Mouse (Mus musculus): ENCODE data around the gene Unkl. TPM values are rescaled to one million over a fixed set of nuclear protein-coding genes. Genes with fewer than 3 reads are reported as not detected.
"Not testable (repeated sequence)": the region's sequence is repeated elsewhere in the genome, so short reads cannot be mapped to it uniquely, and the experiment has no call there.

Gene Unkl
- polyA plus RNA-seq, 1 experiment from 2014 or later = 6.5 TPM

GRCm38 (mm10) chr17:25210680-25211466 lies 22.7 kb downstream of the Unkl start:
- Histone ChIP-seq H3K36me3 (ENCODE audit: control insufficient read depth, insufficient read depth, low read length) (no peaks in the 10 kb centered on the region; the same call in 1 of the 2 replicates), H3K4me1 (replicated peaks; ENCODE audit: control insufficient read depth, insufficient read depth, low read length) (no peaks in the 10 kb centered on the region), H3K4me2 (ENCODE audit: low read depth, low read length, severe bottlenecking) (no peak overlapping the region), H3K27ac (ENCODE audit: low read depth, low read length) (no peak overlapping the region), H3K27me3 (ENCODE audit: control insufficient read depth, insufficient read depth, low read length) (no peaks in the 10 kb centered on the region), H3K9ac (ENCODE audit: low read length) (no peak overlapping the region), H3K9me3 (ENCODE audit: control insufficient read depth, low read length) (no peaks in the 10 kb centered on the region), H3K4me3 (ENCODE audit: low read depth, low read length) (no peak overlapping the region)
- ATAC-seq (replicated peaks; ENCODE audit: low FRiP score) (no peak), DNase-seq (ENCODE audit: low spot score) (no peak)
- 92% methylated on average over 15 of the region's 15 CpGs for WGBS

GRCm38 (mm10) chr17:25211705-25212104 lies 23.5 kb downstream of the Unkl start:
- ATAC-seq (replicated peaks; ENCODE audit: low FRiP score) (no peak), DNase-seq (ENCODE audit: low spot score) (no peak)
- no peaks in the 10 kb centered on the region; the same call in 1 of the 2 replicates for H3K36me3 ChIP-seq (ENCODE audit: control insufficient read depth, insufficient read depth, low read length)
- no peaks in the 10 kb centered on the region for H3K9me3 ChIP-seq (ENCODE audit: control insufficient read depth, low read length)
- H3K27ac ChIP-seq (ENCODE audit: low read depth, low read length) = no peak overlapping the region
- H3K4me2 ChIP-seq (ENCODE audit: low read depth, low read length, severe bottlenecking) = no peak overlapping the region
- 93% methylated on average over 4 of the region's 4 CpGs for WGBS
- H3K4me3 ChIP-seq (ENCODE audit: low read depth, low read length) = no peak overlapping the region
- no peaks in the 10 kb centered on the region for H3K4me1 ChIP-seq (replicated peaks; ENCODE audit: control insufficient read depth, insufficient read depth, low read length)
- H3K9ac ChIP-seq (ENCODE audit: low read length) = no peak overlapping the region
- H3K27me3 ChIP-seq (ENCODE audit: control insufficient read depth, insufficient read depth, low read length) = no peaks in the 10 kb centered on the region

- ATAC-seq (replicated peaks; ENCODE audit: low FRiP score) (no peak), DNase-seq (ENCODE audit: low spot score) (no peak)
- Histone ChIP-seq H3K27me3 (ENCODE audit: control insufficient read depth, insufficient read depth, low read length) (no peaks in the 10 kb centered on the region), H3K4me2 (ENCODE audit: low read depth, low read length, severe bottlenecking) (no peak overlapping the region), H3K9ac (ENCODE audit: low read length) (no peak overlapping the region), H3K4me3 (ENCODE audit: low read depth, low read length) (no peak overlapping the region), H3K27ac (ENCODE audit: low read depth, low read length) (no peak overlapping the region), H3K4me1 (replicated peaks; ENCODE audit: control insufficient read depth, insufficient read depth, low read length) (no peaks in the 10 kb centered on the region), H3K9me3 (ENCODE audit: control insufficient read depth, low read length) (no peaks in the 10 kb centered on the region), H3K36me3 (ENCODE audit: control insufficient read depth, insufficient read depth, low read length) (no peaks in the 10 kb centered on the region)
- WGBS = 87% methylated on average over 3 of the region's 3 CpGs
These were observed 27.2 kb downstream of the Unkl start for GRCm38 (mm10) chr17:25215431-25215830.

- ATAC-seq (replicated peaks; ENCODE audit: low FRiP score) (no peak), DNase-seq (ENCODE audit: low spot score) (no peak)
- H3K4me3 ChIP-seq (ENCODE audit: low read depth, low read length) = no peak overlapping the region
- H3K4me1 ChIP-seq (replicated peaks; ENCODE audit: control insufficient read depth, insufficient read depth, low read length) = peaks cover 6% of the 10 kb centered on the region; the same call in 1 of the 2 replicates
- no peak overlapping the region for H3K9ac ChIP-seq (ENCODE audit: low read length)
- no peak overlapping the region for H3K4me2 ChIP-seq (ENCODE audit: low read depth, low read length, severe bottlenecking)
- no peak overlapping the region for H3K27ac ChIP-seq (ENCODE audit: low read depth, low read length)
- no peaks in the 10 kb centered on the region for H3K27me3 ChIP-seq (ENCODE audit: control insufficient read depth, insufficient read depth, low read length)
- 91% methylated on average over 9 of the region's 9 CpGs for WGBS
- H3K9me3 ChIP-seq (ENCODE audit: control insufficient read depth, low read length) = no peaks in the 10 kb centered on the region
- H3K36me3 ChIP-seq (ENCODE audit: control insufficient read depth, insufficient read depth, low read length) = no peaks in the 10 kb centered on the region
These were observed 30.8 kb downstream of the Unkl start for GRCm38 (mm10) chr17:25218967-25219366.

GRCm38 (mm10) chr17:25219492-25220295 lies 31.5 kb downstream of the Unkl start:
- no peak for ATAC-seq (replicated peaks; ENCODE audit: low FRiP score)
- Histone ChIP-seq H3K27ac (ENCODE audit: low read depth, low read length) (no peak overlapping the region), H3K27me3 (ENCODE audit: control insufficient read depth, insufficient read depth, low read length) (no peaks in the 10 kb centered on the region), H3K4me1 (replicated peaks; ENCODE audit: control insufficient read depth, insufficient read depth, low read length) (peaks cover 6% of the 10 kb centered on the region; the same call in 1 of the 2 replicates), H3K4me2 (ENCODE audit: low read depth, low read length, severe bottlenecking) (no peak overlapping the region), H3K9ac (ENCODE audit: low read length) (no peak overlapping the region), H3K4me3 (ENCODE audit: low read depth, low read length) (no peak overlapping the region), H3K36me3 (ENCODE audit: control insufficient read depth, insufficient read depth, low read length) (no peaks in the 10 kb centered on the region), H3K9me3 (ENCODE audit: control insufficient read depth, low read length) (no peaks in the 10 kb centered on the region)
- 92% methylated on average over 15 of the region's 15 CpGs for WGBS
- DNase-seq (ENCODE audit: low spot score) = no peak

GRCm38 (mm10) chr17:25220746-25221145 lies 32.5 kb downstream of the Unkl start:
- ATAC-seq (replicated peaks; ENCODE audit: low FRiP score) (no peak), DNase-seq (ENCODE audit: low spot score) (no peak)
- Histone ChIP-seq H3K36me3 (ENCODE audit: control insufficient read depth, insufficient read depth, low read length) (no peaks in the 10 kb centered on the region), H3K9me3 (ENCODE audit: control insufficient read depth, low read length) (no peaks in the 10 kb centered on the region), H3K9ac (ENCODE audit: low read length) (no peak overlapping the region), H3K27ac (ENCODE audit: low read depth, low read length) (no peak overlapping the region), H3K27me3 (ENCODE audit: control insufficient read depth, insufficient read depth, low read length) (no peaks in the 10 kb centered on the region), H3K4me1 (replicated peaks; ENCODE audit: control insufficient read depth, insufficient read depth, low read length) (peaks cover 6% of the 10 kb centered on the region; the same call in 1 of the 2 replicates), H3K4me2 (ENCODE audit: low read depth, low read length, severe bottlenecking) (no peak overlapping the region), H3K4me3 (ENCODE audit: low read depth, low read length) (no peak overlapping the region)
- 89% methylated on average over 1 of the region's 1 CpGs for WGBS

- DNase-seq (ENCODE audit: low spot score) = peak; percentile 81
- H3K27ac ChIP-seq (ENCODE audit: low read depth, low read length) = no peak overlapping the region; the same call in 1 of the 2 replicates
- no peaks in the 10 kb centered on the region for H3K36me3 ChIP-seq (ENCODE audit: control insufficient read depth, insufficient read depth, low read length)
- peak overlapping the region; percentile 56 for H3K9ac ChIP-seq (ENCODE audit: low read length)
- H3K4me3 ChIP-seq (ENCODE audit: low read depth, low read length) = peak overlapping the region; percentile 35
- no peaks in the 10 kb centered on the region for H3K27me3 ChIP-seq (ENCODE audit: control insufficient read depth, insufficient read depth, low read length)
- H3K9me3 ChIP-seq (ENCODE audit: control insufficient read depth, low read length) = no peaks in the 10 kb centered on the region
- peak overlapping the region; percentile 65 for H3K4me2 ChIP-seq (ENCODE audit: low read depth, low read length, severe bottlenecking)
- ATAC-seq (replicated peaks; ENCODE audit: low FRiP score) = peak; percentile 73
- WGBS = 1% methylated on average over 22 of the region's 30 CpGs
- peaks cover 6% of the 10 kb centered on the region; the same call in 1 of the 2 replicates for H3K4me1 ChIP-seq (replicated peaks; ENCODE audit: control insufficient read depth, insufficient read depth, low read length)
These were observed 33.8 kb downstream of the Unkl start for GRCm38 (mm10) chr17:25221821-25222503.

- peak; percentile 86 for ATAC-seq (replicated peaks; ENCODE audit: low FRiP score)
- H3K27me3 ChIP-seq (ENCODE audit: control insufficient read depth, insufficient read depth, low read length); H3K27ac ChIP-seq (ENCODE audit: low read depth, low read length); H3K9me3 ChIP-seq (ENCODE audit: control insufficient read depth, low read length); H3K9ac ChIP-seq (ENCODE audit: low read length); DNase-seq (ENCODE audit: low spot score); H3K36me3 ChIP-seq (ENCODE audit: control insufficient read depth, insufficient read depth, low read length); H3K4me1 ChIP-seq (replicated peaks; ENCODE audit: control insufficient read depth, insufficient read depth, low read length): not testable (repeated sequence)
- 6% methylated on average over 20 of the region's 28 CpGs for WGBS
- peak overlapping the region; percentile 35 for H3K4me3 ChIP-seq (ENCODE audit: low read depth, low read length)
- H3K4me2 ChIP-seq (ENCODE audit: low read depth, low read length, severe bottlenecking) = peak overlapping the region; percentile 65; the same call in 1 of the 2 replicates
These were observed 34.3 kb downstream of the Unkl start for GRCm38 (mm10) chr17:25222504-25222940.

Measured in forebrain, embryonic 11.5 days (tissue).